Mouse (Mus musculus) kidney, adult 11 months (tissue): ENCODE data around the gene Acin1.
"Not testable (repeated sequence)": the region's sequence is repeated elsewhere in the genome, so short reads cannot be mapped to it uniquely, and the experiment has no call there.

Experiments used
- DNase-seq: peaks from one replicate; pipeline ENCODE4 v3.0.0; 2022

The Acin1 gene

GRCm38 (mm10) chr14:54641305-54641969 lies 45.3 kb downstream of the Acin1 start, which contains the start of gene Cdh24:
Cdh24 (minus strand) TSS chr14:54641364.
- peak; percentile 87 for DNase-seq

DNA sequence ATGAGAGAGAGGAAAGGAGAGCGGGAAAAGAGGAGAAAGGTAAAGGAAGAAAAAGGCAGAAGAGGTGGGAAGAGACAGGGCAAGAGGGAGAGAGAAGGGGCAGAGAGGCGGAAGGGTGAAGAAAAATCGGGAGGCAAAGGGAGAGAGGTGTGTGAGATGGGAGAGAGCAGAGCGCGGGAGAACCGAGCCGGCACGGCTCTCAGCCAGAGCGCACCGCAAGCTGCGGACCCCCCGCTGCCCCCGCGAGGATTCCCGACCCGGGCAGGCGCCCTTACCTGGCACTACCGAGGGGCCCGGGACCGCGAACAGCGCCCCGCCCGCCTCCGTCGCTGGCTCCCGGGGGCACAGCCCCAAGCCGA lies 45.8 kb downstream of the Acin1 start, which contains the start of gene Gm17606:
Gm17606 (plus strand) TSS at position 7 of the 359 bp plus-strand sequence.
- DNase-seq, result no peak

DNA sequence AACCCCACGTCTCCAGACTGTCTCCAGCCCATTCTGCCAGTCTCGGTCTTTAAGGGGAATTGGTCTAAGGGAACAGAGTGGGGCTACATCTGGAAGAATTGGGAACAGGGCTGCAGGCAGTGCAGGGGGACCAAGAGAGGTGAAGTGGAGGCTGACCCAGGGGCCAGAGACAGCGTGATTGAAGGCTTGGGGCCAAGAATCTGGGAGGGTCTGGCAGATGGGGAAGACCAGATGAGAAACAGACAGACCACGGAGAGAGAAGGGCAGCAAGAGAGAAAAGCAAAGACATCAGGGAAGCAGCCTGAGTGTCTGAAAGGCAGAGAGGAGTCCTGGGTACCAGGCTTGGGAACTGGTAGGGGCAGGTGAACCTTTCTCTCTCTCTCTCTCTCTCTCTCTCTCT lies 46.6 kb downstream of the Acin1 start:
- no peak for DNase-seq

GRCm38 (mm10) chr14:54638210-54638609 lies 48.5 kb downstream of the Acin1 start:
- no peak for DNase-seq

DNA sequence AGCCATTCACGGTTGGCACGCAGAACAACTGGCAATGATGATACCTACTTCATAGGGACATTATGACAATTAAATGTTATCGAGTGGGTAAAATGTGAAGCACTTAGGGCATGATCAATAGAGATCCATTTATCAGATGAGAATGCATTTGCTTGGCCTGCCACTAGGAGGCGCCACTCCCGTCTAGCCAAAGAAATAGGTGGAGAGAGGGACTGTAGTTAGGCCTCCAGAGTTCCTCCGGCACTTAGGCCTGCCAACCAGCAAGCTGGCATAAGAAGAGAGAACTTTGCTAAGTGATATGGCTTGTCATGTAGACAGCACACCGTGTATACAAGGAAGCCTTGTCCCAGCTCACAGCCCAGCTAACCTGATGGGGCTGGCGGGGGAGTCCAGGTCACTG lies 49.8 kb downstream of the Acin1 start:
- DNase-seq, result no peak

GRCm38 (mm10) chr14:54634182-54634581 lies 52.5 kb downstream of the Acin1 start:
- DNase-seq, result no peak

- DNase-seq, result no peak
These were observed 54.5 kb downstream of the Acin1 start for GRCm38 (mm10) chr14:54632252-54632651.

DNA sequence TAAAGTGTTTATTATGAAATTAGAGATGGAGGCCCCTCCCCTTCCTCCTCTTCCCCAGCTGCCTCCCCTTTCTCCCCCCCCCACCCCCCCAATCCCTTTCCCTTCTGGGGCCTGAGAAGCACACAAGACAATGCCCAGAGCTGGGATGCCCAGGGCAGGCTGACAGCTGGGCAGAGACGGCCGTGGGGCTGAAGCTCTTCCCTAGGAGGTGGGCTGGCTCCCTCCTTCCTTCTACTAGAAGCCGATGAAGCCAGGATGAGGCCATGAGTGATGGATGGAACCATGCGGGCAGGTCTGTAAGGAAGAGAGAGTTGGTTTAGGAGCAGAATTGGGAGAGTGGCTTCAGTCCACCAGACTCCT lies 55.5 kb downstream of the Acin1 start:
- DNase-seq, result no peak

DNA sequence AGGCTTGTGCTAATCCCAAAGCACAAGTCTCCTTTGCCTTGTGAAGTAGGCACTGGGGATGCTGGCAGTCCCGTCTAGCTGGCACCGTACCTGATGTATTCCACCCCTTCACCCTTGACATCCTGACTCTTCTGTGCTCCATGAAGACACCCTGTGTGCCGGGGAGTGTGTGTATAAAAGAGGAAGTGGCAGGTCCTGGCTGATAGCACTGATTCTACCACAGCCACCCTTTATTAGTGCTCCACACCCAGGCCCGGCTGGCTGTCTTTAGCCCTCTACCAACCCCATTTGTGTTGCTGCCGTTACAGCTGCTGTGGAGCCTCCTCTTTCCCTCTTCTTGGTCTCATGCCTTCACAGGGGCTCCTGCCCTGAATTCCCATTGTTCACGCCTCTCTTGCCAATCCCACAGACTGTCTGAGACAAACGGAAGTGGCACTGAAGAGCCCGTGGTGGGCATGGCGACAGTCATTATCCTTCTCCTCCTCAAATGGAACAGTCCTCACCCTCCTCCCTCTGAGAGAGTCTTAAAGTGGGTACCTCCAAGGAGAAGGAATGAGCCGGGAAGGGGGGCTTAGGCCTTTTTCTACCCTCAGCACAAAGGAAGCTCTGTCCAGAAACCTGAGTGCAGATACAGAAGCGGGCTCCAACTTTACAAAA lies 56.0 kb downstream of the Acin1 start:
- no peak for DNase-seq

DNA sequence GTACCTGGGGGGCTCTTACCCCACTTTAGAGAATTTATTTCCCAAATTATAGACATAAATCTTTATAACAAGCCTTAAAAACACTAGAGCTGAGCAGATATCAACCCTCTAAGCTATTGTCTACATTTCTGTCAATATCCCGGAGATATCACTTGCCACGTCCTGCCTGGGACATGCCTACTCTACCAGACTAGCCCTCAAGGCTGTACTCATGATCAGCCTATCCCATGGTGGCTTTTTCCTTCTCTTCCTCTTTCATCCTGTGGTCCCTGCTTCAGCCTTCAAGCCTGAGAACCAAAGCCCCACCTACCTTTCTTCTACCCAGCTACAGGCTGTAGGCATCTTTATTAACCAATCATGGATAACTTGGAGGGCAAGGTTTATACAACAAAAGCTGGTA lies 56.9 kb downstream of the Acin1 start:
- DNase-seq, result no peak

DNA sequence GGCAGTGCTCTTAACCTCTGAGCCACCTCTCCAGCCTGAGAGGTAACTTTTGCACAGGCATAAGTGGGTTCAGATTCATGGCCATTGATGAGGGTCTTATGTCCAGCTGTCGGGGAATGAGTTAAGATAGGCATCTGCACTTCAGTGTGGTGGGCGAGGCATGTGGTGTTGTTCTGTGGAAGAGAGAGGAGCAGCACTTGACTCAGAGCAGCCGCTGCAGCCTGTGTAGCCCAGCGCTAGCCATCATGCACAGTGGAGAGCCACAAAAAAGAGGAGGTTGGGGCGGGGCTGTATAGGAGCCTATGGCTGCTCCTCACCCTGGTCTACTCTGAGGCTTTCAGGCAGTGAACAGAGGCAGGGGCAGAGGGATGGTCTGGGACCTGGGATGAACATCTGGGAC lies 58.6 kb downstream of the Acin1 start:
- DNase-seq, result no peak

- DNase-seq, result no peak
These were observed 61.8 kb downstream of the Acin1 start for GRCm38 (mm10) chr14:54624976-54625375.

- DNase-seq, result no peak
These were observed 63.4 kb downstream of the Acin1 start for GRCm38 (mm10) chr14:54623334-54623733.

- no peak for DNase-seq
These were observed 65.6 kb downstream of the Acin1 start, which contains the start of gene Psmb11 for GRCm38 (mm10) chr14:54621133-54621532. Psmb11 (plus strand) TSS chr14:54621433.

GRCm38 (mm10) chr14:54617897-54618365 lies 68.8 kb downstream of the Acin1 start, which contains the start of gene Psmb5:
Psmb5 (minus strand) TSS chr14:54618022.
- peak; percentile 91 for DNase-seq

DNA sequence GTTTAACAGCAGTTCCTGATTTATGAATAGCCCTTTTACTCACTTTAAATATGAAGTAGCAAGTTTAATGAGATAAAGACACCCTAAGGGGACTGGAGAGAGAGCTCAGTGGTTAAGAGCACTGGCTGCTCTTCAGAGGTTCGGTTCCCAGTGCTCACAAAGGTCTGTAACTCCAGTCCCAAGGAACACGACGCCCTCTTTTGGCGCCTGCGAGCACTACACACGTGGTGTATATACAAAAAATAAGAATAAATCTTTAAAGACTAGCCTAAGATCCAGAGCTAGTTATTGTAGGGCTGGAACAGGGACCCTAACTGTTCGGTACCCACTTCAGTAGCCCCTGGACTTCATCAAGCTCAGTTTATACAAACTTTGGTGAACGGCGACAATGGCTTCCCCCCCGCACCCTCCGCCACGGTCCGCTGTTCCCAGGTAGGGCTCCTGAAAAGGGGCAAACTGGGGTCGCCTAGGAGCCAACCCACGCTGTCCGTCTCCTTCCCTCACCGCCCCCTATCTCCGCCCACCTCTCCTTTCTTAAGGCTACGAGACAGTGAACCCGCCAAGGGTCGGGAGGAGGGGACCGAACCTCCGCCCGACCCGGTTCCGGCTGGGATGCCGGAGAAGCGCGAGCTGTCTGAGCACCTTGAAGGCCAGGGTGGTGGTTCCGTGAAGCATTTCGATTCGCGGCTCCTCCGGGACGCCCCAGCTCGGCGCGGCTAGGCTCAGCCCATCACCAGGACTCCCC lies 69.4 kb downstream of the Acin1 start:
- DNase-seq, result no peak

GRCm38 (mm10) chr14:54616226-54616825 lies 70.4 kb downstream of the Acin1 start:
- DNase-seq, result no peak

DNA sequence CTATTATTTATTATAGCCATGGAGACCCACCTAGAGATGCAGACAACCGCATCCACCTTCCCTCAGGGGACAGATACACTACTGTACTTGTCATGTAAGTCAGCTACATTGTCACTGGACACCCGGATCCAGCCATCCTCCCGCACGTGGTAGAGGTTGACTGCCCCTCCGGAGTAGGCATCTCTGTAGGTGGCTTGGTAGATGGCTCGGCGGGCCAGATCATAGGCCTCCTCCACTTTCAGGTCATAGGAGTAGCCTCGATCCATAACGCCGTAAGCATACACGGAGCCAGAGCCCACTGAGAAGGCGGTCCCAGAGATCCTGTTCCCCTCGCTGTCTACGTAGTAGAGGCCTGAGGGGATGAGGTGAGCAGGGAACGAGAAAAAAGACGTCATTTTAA lies 72.6 kb downstream of the Acin1 start:
- not testable (repeated sequence) for DNase-seq

- no peak for DNase-seq
These were observed 76.1 kb downstream of the Acin1 start for GRCm38 (mm10) chr14:54610648-54611047.

DNA sequence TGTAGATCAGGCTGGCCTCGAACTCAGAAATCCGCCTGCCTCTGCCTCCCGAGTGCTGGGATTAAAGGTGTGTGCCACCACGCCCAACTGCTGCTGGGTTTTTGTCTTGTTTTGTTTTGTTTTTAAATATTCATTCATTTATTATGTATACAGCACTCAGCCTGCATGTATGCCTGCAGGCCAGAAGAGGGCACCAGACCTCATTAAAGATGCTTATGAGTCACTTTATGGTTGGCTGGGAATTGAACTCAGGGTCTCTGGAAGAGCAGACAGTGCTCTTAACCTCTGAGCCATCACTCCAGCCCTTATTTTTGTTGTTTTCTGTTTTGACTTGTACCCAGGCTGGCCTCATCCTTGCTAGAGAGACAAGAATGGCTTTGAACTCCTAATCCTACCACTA lies 76.8 kb downstream of the Acin1 start:
- DNase-seq, result no peak

GRCm38 (mm10) chr14:54609245-54609644 lies 77.5 kb downstream of the Acin1 start:
- DNase-seq, result no peak

- DNase-seq, result no peak
These were observed 79.5 kb downstream of the Acin1 start for GRCm38 (mm10) chr14:54607226-54607625.

GRCm38 (mm10) chr14:54605752-54606321 lies 80.9 kb downstream of the Acin1 start, which contains the start of gene 4931414P19Rik:
4931414P19Rik (minus strand) TSS chr14:54605993.
- peak; percentile 65 for DNase-seq
